Mouse (Mus musculus) midbrain, embryonic 10.5 days (tissue): ENCODE data around the gene Banf1. TPM values are rescaled to one million over a fixed set of nuclear protein-coding genes. Genes with fewer than 3 reads are reported as not detected.

ENCODE experiments used
- DNase-seq: peaks from one replicate; pipeline ENCODE4 v3.0.0-alpha.2; 2017; ENCODE audit warnings: low spot score
- H3K27ac ChIP-seq: fragments of 300-500 bp; sonication (generic); replicated peaks from 2 replicates; pipeline ENCODE4 v1.5.1; 2016; ENCODE audit warnings: mild to moderate bottlenecking
- H3K27me3 ChIP-seq: fragments of 300-500 bp; sonication (generic); 2 replicates; pipeline ENCODE4 v1.6.1; 2016; ENCODE audit warnings: low read depth, mild to moderate bottlenecking; ENCODE audit not compliant: poor library complexity, severe bottlenecking
- H3K36me3 ChIP-seq: fragments of 300-500 bp; sonication (generic); 2 replicates; pipeline ENCODE4 v1.6.1; 2016; ENCODE audit warnings: mild to moderate bottlenecking, moderate library complexity
- H3K4me1 ChIP-seq: fragments of 300-500 bp; sonication (generic); 2 replicates; pipeline ENCODE4 v1.6.1; 2016
- H3K4me3 ChIP-seq: fragments of 300-500 bp; sonication (generic); 2 replicates; pipeline ENCODE4 v1.5.1; 2016; ENCODE audit warnings: mild to moderate bottlenecking, moderate library complexity
- H3K9me3 ChIP-seq: fragments of 300-500 bp; sonication (generic); replicated peaks from 2 replicates; pipeline ENCODE4 v1.6.1; 2016; ENCODE audit warnings: mild to moderate bottlenecking
- WGBS: fragments of 180-500 bp; shearing (Covaris S2); methylation state at CpG from one replicate; pipeline ENCODE4 v1.1.7; 2016; 5-methylcytosine and 5-hydroxymethylcytosine counted together
- polyA plus RNA-seq: library from polyadenylated mRNA; unstranded; fragments of >200 nt; fragmentation: Nextera tagmentation; extraction: Ambion mirVana; gene quantifications from 2 replicates; pipeline ENCODE4 v1.2.1, GENCODE M21; 2016

Gene Banf1
- polyA plus RNA-seq, 1 experiment from 2014 or later: 616 TPM

GRCm38 (mm10) chr19:5394168-5394567 lies 27.2 kb upstream of the Banf1 start:
- DNase-seq: no peak
- H3K4me1 ChIP-seq: peaks cover 22% of the 10 kb centered on the region
- WGBS: 57% methylated on average over 10 of the region's 10 CpGs

GRCm38 (mm10) chr19:5392892-5393291 lies 25.9 kb upstream of the Banf1 start:
- Histone ChIP-seq H3K27me3 (no peaks in the 10 kb centered on the region), H3K9me3 (no peaks in the 10 kb centered on the region), H3K27ac (no peak overlapping the region), H3K36me3 (no peaks in the 10 kb centered on the region), H3K4me1 (peaks cover 25% of the 10 kb centered on the region), H3K4me3 (no peak overlapping the region)
- DNase-seq: no peak
- 83% methylated on average over 4 of the region's 4 CpGs for WGBS

More at GRCm38 (mm10) chr19:5394168-5394567, 27.2 kb upstream of the Banf1 start:
- Histone ChIP-seq H3K27ac (no peak overlapping the region), H3K4me3 (no peak overlapping the region), H3K36me3 (no peaks in the 10 kb centered on the region), H3K9me3 (no peaks in the 10 kb centered on the region), H3K27me3 (no peaks in the 10 kb centered on the region)

GRCm38 (mm10) chr19:5390416-5390815 lies 23.4 kb upstream of the Banf1 start:
- Histone ChIP-seq H3K4me3 (peak overlapping the region; percentile 100), H3K9me3 (no peaks in the 10 kb centered on the region), H3K4me1 (peaks cover 41% of the 10 kb centered on the region), H3K36me3 (peaks cover 12% of the 10 kb centered on the region), H3K27me3 (no peaks in the 10 kb centered on the region), H3K27ac (no peak overlapping the region)
- WGBS: 85% methylated on average over 8 of the region's 8 CpGs
- DNase-seq: no peak

GRCm38 (mm10) chr19:5389647-5390046 lies 22.7 kb upstream of the Banf1 start:
- H3K27ac ChIP-seq: peak overlapping the region; percentile 90
- no peak for DNase-seq
- WGBS: 52% methylated on average over 12 of the region's 12 CpGs
- H3K27me3 ChIP-seq: no peaks in the 10 kb centered on the region
- H3K36me3 ChIP-seq: peaks cover 20% of the 10 kb centered on the region
- peaks cover 41% of the 10 kb centered on the region for H3K4me1 ChIP-seq
- H3K9me3 ChIP-seq: no peaks in the 10 kb centered on the region
- H3K4me3 ChIP-seq: peak overlapping the region; percentile 100

- Histone ChIP-seq H3K27ac (peak within 1 kb of the TSS; percentile 90), H3K4me1 (peaks cover 41% of the 10 kb centered on the region), H3K27me3 (no peaks in the 10 kb centered on the region), H3K4me3 (peak within 1 kb of the TSS; percentile 100), H3K36me3 (peaks cover 29% of the 10 kb centered on the region), H3K9me3 (no peaks in the 10 kb centered on the region)
- DNase-seq: peak; percentile 95
- 2% methylated on average over 43 of the region's 43 CpGs for WGBS
These were observed 21.7 kb upstream of the Banf1 start, which contains the start of gene Sart1 for GRCm38 (mm10) chr19:5388588-5389242. TSS of gene Sart1 (minus strand) at chr19:5388703.

GRCm38 (mm10) chr19:5388011-5388441 lies 21.1 kb upstream of the Banf1 start:
- WGBS: under 1% methylated on average over 43 of the region's 43 CpGs
- Histone ChIP-seq H3K9me3 (no peaks in the 10 kb centered on the region), H3K36me3 (peaks cover 36% of the 10 kb centered on the region), H3K4me1 (peaks cover 37% of the 10 kb centered on the region), H3K4me3 (peak overlapping the region; percentile 100), H3K27me3 (no peaks in the 10 kb centered on the region), H3K27ac (peak overlapping the region; percentile 90)
- no peak for DNase-seq

- H3K4me1 ChIP-seq: peaks cover 24% of the 10 kb centered on the region
- no peak overlapping the region for H3K4me3 ChIP-seq
- no peak overlapping the region for H3K27ac ChIP-seq
- DNase-seq: no peak
- H3K36me3 ChIP-seq: peaks cover 69% of the 10 kb centered on the region
- H3K27me3 ChIP-seq: no peaks in the 10 kb centered on the region
- 89% methylated on average over 8 of the region's 8 CpGs for WGBS
- no peaks in the 10 kb centered on the region for H3K9me3 ChIP-seq
These were observed 17.7 kb upstream of the Banf1 start for GRCm38 (mm10) chr19:5384715-5385114.

GRCm38 (mm10) chr19:5383326-5383725 lies 16.4 kb upstream of the Banf1 start:
- WGBS: 95% methylated on average over 12 of the region's 12 CpGs
- peaks cover 83% of the 10 kb centered on the region for H3K36me3 ChIP-seq

GRCm38 (mm10) chr19:5377446-5377845 lies 10.5 kb upstream of the Banf1 start:
- H3K27ac ChIP-seq: no peak overlapping the region
- no peak overlapping the region for H3K4me3 ChIP-seq
- no peaks in the 10 kb centered on the region for H3K27me3 ChIP-seq
- no peak for DNase-seq
- H3K4me1 ChIP-seq: no peaks in the 10 kb centered on the region
- 96% methylated on average over 1 of the region's 1 CpGs for whole genome bisulfite sequencing
- peaks cover 88% of the 10 kb centered on the region for H3K36me3 ChIP-seq
- H3K9me3 ChIP-seq: no peaks in the 10 kb centered on the region

More at GRCm38 (mm10) chr19:5383326-5383725, 16.4 kb upstream of the Banf1 start:
- no peaks in the 10 kb centered on the region for H3K9me3 ChIP-seq
- DNase-seq: no peak
- no peak overlapping the region for H3K4me3 ChIP-seq
- no peaks in the 10 kb centered on the region for H3K27me3 ChIP-seq
- H3K4me1 ChIP-seq: peaks cover 16% of the 10 kb centered on the region
- no peak overlapping the region for H3K27ac ChIP-seq

- H3K4me1 ChIP-seq: no peaks in the 10 kb centered on the region
- H3K36me3 ChIP-seq: peaks cover 88% of the 10 kb centered on the region
- no peaks in the 10 kb centered on the region for H3K27me3 ChIP-seq
- no peak for DNase-seq
- WGBS: 87% methylated on average over 4 of the region's 4 CpGs
- no peak overlapping the region for H3K4me3 ChIP-seq
- H3K27ac ChIP-seq: no peak overlapping the region
- H3K9me3 ChIP-seq: no peaks in the 10 kb centered on the region
These were observed 7.8 kb upstream of the Banf1 start for GRCm38 (mm10) chr19:5374748-5375147.

- peaks cover 88% of the 10 kb centered on the region for H3K36me3 ChIP-seq
- no peaks in the 10 kb centered on the region for H3K27me3 ChIP-seq
- H3K9me3 ChIP-seq: no peaks in the 10 kb centered on the region
- H3K4me1 ChIP-seq: no peaks in the 10 kb centered on the region
- H3K4me3 ChIP-seq: no peak overlapping the region
- 87% methylated on average over 4 of the region's 4 CpGs for WGBS
- H3K27ac ChIP-seq: no peak overlapping the region
- no peak for DNase-seq
These were observed 7.2 kb upstream of the Banf1 start for GRCm38 (mm10) chr19:5374177-5374576.

GRCm38 (mm10) chr19:5372724-5373123 lies 5.8 kb upstream of the Banf1 start:
- no peak overlapping the region for H3K4me3 ChIP-seq
- 91% methylated on average over 7 of the region's 7 CpGs for WGBS
- no peak for DNase-seq
- H3K27ac ChIP-seq: no peak overlapping the region
- H3K27me3 ChIP-seq: no peaks in the 10 kb centered on the region
- no peaks in the 10 kb centered on the region for H3K9me3 ChIP-seq
- peaks cover 11% of the 10 kb centered on the region for H3K4me1 ChIP-seq
- peaks cover 87% of the 10 kb centered on the region for H3K36me3 ChIP-seq

GRCm38 (mm10) chr19:5370932-5371331 lies 4.0 kb upstream of the Banf1 start:
- Histone ChIP-seq H3K27me3 (no peaks in the 10 kb centered on the region), H3K36me3 (peaks cover 72% of the 10 kb centered on the region), H3K4me1 (peaks cover 17% of the 10 kb centered on the region), H3K4me3 (no peak overlapping the region), H3K9me3 (no peaks in the 10 kb centered on the region), H3K27ac (no peak overlapping the region)
- 94% methylated on average over 3 of the region's 3 CpGs for WGBS
- DNase-seq: no peak
